Comparison of ENCODE assay signal across 11 mouse cellular contexts in genomic region chr17:74322400-74323054, GRCm38 (mm10). TPM values are rescaled to one million over a fixed set of nuclear protein-coding genes. Genes with fewer than 3 reads are reported as not detected.
DNase-seq lines count a peak whose midpoint lies in the region; ATAC-seq and TF ChIP-seq lines count a peak whose summit lies in the region.
"Had no signal": no experiment of that assay in that cellular context is flagged by ENCODE, and none has a peak within 500 bp of the region (broad histone marks: within the 10 kb centered on the region; RNA-seq: fewer than 3 reads in every experiment).

No protein-coding gene starts in this region.

- no peak for ATAC-seq in CD4-positive, CD25-positive, alpha-beta regulatory T cell, adult 4 months

- peak; percentile 16; the same call in 1 of the 2 replicates for TF ChIP-seq CTCF in left cerebral cortex, adult 2 months (IDR thresholded peaks at IDR 0.05)

- H3K4me3 ChIP-seq in left cerebral cortex, adult 2 months = no peak overlapping the region
- H3K4me3 ChIP-seq: erythroblast, embryonic 14.5 days; neural tube, embryonic 15.5 days had no signal

- no peak overlapping the region for H3K27ac ChIP-seq in left cerebral cortex, adult 2 months
- H3K27ac ChIP-seq: neural tube, embryonic 15.5 days had no signal

- DNase-seq in CD4-positive, CD25-positive, alpha-beta regulatory T cell, adult 2 months (ENCODE audit: low read depth, low spot score) = peak; percentile 42
- DNase-seq in left cerebral cortex, adult 2 months (ENCODE audit: extremely low spot score in 1 of 2, low spot score in 2 of 2) = no peak
- no peak for DNase-seq in left cerebral cortex, adult 8-10 months (ENCODE audit: low spot score in 2 of 2)
- peak; percentile 4 for DNase-seq in T-cell, adult 2 months (ENCODE audit: low spot score)
- peak; percentile 40 for DNase-seq in retina, postnatal 1 day
- DNase-seq in urinary bladder, adult 2 months (ENCODE audit: low spot score) = no peak
- no peak for DNase-seq in frontal cortex, postnatal 10 days (ENCODE audit: low spot score in 2 of 2)
- DNase-seq: heart, adult 11 months had no signal

- intact Hi-C loops in left cerebral cortex, adult 2 months (cut with DNase I) = no loop called here

RNA-seq across cellular contexts. Expression of gene Dpy30, which starts 1.2 kb away (rescaled TPM):
- 100 to 1,000 TPM; 134 to 146 TPM for polyA plus RNA-seq in CD4-positive, CD25-positive, alpha-beta regulatory T cell, adult 4 months (2017; shearing (Covaris generic))
- 10 to 100 TPM; 42.6 to 45.6 TPM for total RNA-seq in left cerebral cortex, adult 2 months (2021)
- total RNA-seq in left cerebral cortex, adult 8-10 months (2022) = 10 to 100 TPM; 46.1 to 50.2 (median 48.4) TPM
- 80.7 and 103 TPM in 2 replicates for polyA plus RNA-seq in urinary bladder, adult 2 months (2012; rRNA removed)

RNA-seq across cellular contexts. Expression of gene Spast, which starts 16.3 kb away (rescaled TPM):
- polyA plus RNA-seq in CD4-positive, CD25-positive, alpha-beta regulatory T cell, adult 4 months (2017; shearing (Covaris generic)) = 10 to 100 TPM in 1 of 2 experiments, 1 to 10 TPM in 1; 6.9 to 10.9 TPM
- 10 to 100 TPM; 53.4 to 55.1 TPM for total RNA-seq in left cerebral cortex, adult 2 months (2021)
- 10 to 100 TPM; 41.9 to 49.5 (median 45.9) TPM for total RNA-seq in left cerebral cortex, adult 8-10 months (2022)
- polyA plus RNA-seq in urinary bladder, adult 2 months (2012; rRNA removed) = 11.5 and 13.1 TPM in 2 replicates

RNA-seq across cellular contexts. Expression of gene Memo1, which starts 27.2 kb away (rescaled TPM):
- 10 to 100 TPM; 37.0 to 47.0 TPM for polyA plus RNA-seq in CD4-positive, CD25-positive, alpha-beta regulatory T cell, adult 4 months (2017; shearing (Covaris generic))
- 10 to 100 TPM; 43.3 to 46.9 TPM for total RNA-seq in left cerebral cortex, adult 2 months (2021)
- total RNA-seq in left cerebral cortex, adult 8-10 months (2022) = 10 to 100 TPM; 36.5 to 43.7 (median 39.9) TPM
- 47.4 and 56.6 TPM in 2 replicates for polyA plus RNA-seq in urinary bladder, adult 2 months (2012; rRNA removed)

Comparison
In these comparisons a context has a peak if more than half of its experiments do, and no peak if none do; other contexts are left out.
1. DNase-seq: peak in CD4-positive, CD25-positive, alpha-beta regulatory T cell, adult 2 months (single experiment), T-cell, adult 2 months (single experiment) and retina, postnatal 1 day (single experiment); none in left cerebral cortex, adult 2 months (0 of 2), left cerebral cortex, adult 8-10 months (0 of 2), urinary bladder, adult 2 months (single experiment) and frontal cortex, postnatal 10 days (0 of 2).